Mouse (Mus musculus) CH12.LX (cell line): ENCODE results near the gene Sdccag8. TPM values are rescaled to one million over a fixed set of nuclear protein-coding genes. Genes with fewer than 3 reads are reported as not detected.

Experiments
- DNase-seq: peaks from one replicate; pipeline ENCODE4 v3.0.0-alpha.2; 2013; ENCODE audit errors: extremely low read depth
- H3K27ac ChIP-seq: 2 replicates; pipeline ENCODE4 v1.5.1; 2012; ENCODE audit warnings: low read depth, mild to moderate bottlenecking, control low read depth, moderate library complexity; ENCODE audit not compliant: insufficient read depth
- H3K27me3 ChIP-seq: replicated peaks from 2 replicates; pipeline ENCODE3; 2012; ENCODE audit warnings: inconsistent platforms
- H3K36me3 ChIP-seq, 2 experiments: replicated peaks in 1 of 2; 2 replicates each; pipeline versions ENCODE3 to v1.6.1; 2012; ENCODE audit warnings: inconsistent platforms in 1 of 2, low read length in 1 of 2, mild to moderate bottlenecking in 1 of 2, mixed read lengths in 1 of 2, moderate library complexity in 1 of 2; ENCODE audit not compliant: control insufficient read depth in 1 of 2, insufficient read depth in 1 of 2
- H3K4me1 ChIP-seq, 2 experiments: 2 replicates each; pipeline ENCODE4 v1.6.1; 2012; ENCODE audit warnings: inconsistent platforms in 1 of 2, moderate library complexity in 1 of 2; ENCODE audit not compliant: insufficient read depth in 2 of 2, control insufficient read depth in 1 of 2
- H3K4me2 ChIP-seq: 2 replicates; pipeline ENCODE4 v1.6.1; 2012; ENCODE audit warnings: low read depth, mild to moderate bottlenecking, control low read depth; ENCODE audit not compliant: poor library complexity, insufficient read depth, severe bottlenecking
- H3K4me3 ChIP-seq, 3 experiments: fragments of 150-350 bp in 1 of 3; sonication (generic) in 1 of 3; replicated peaks in 1 of 3; 2 replicates each; pipeline versions ENCODE3 to v1.5.1; 2011 to 2012; ENCODE audit warnings: low read depth in 2 of 3, low read length in 2 of 3, mild to moderate bottlenecking in 2 of 3, moderate library complexity in 2 of 3, control low read depth in 1 of 3, improper control_type of control experiment in 1 of 3, inconsistent platforms in 1 of 3, mixed read lengths in 1 of 3; ENCODE audit not compliant: poor library complexity in 1 of 3
- H3K79me2 ChIP-seq: replicated peaks from 2 replicates; pipeline ENCODE4 v1.6.1; 2012; ENCODE audit warnings: mild to moderate bottlenecking, moderate library complexity; ENCODE audit not compliant: control insufficient read depth, poor library complexity, insufficient read depth, severe bottlenecking; ENCODE audit errors: extremely low read depth
- H3K9ac ChIP-seq: 2 replicates; pipeline ENCODE4 v1.6.1; 2012; ENCODE audit warnings: low read depth, mild to moderate bottlenecking, control low read depth, moderate library complexity; ENCODE audit not compliant: insufficient read depth
- H3K9me3 ChIP-seq: replicated peaks from 2 replicates; pipeline ENCODE3; 2012; ENCODE audit warnings: low read length, inconsistent platforms, mixed read lengths
- CHD1 ChIP-seq: IDR thresholded peaks from 2 replicates; pipeline ENCODE4 v1.6.1; 2012; ENCODE audit warnings: low read depth, low read length, improper control_type of control experiment, inconsistent platforms
- CHD2 ChIP-seq: IDR thresholded peaks from 2 replicates; pipeline ENCODE4 v1.6.1; 2011; ENCODE audit warnings: low read length, improper control_type of control experiment
- CTCF ChIP-seq, 2 experiments: IDR thresholded peaks in 1 of 2; conservative IDR thresholded peaks in 1 of 2; 2 replicates each; pipeline ENCODE4 v1.5.1; 2011 to 2012; ENCODE audit warnings: low read depth in 2 of 2, low read length in 2 of 2, improper control_type of control experiment in 1 of 2, inconsistent platforms in 1 of 2, mild to moderate bottlenecking in 1 of 2, moderate library complexity in 1 of 2
- E2F4 ChIP-seq: IDR thresholded peaks from 2 replicates; pipeline ENCODE4 v1.6.1; 2011; ENCODE audit warnings: low read depth, low read length, improper control_type of control experiment; ENCODE audit not compliant: insufficient replicate concordance
- IRF4 ChIP-seq: IDR thresholded peaks from 2 replicates; pipeline ENCODE4 v1.6.1; 2014; ENCODE audit warnings: low read depth, mild to moderate bottlenecking, inconsistent platforms, low read length, improper control_type of control experiment
- JUN ChIP-seq: IDR thresholded peaks from 2 replicates; pipeline ENCODE4 v1.6.1; 2011; ENCODE audit warnings: low read depth, mild to moderate bottlenecking, low read length, improper control_type of control experiment, moderate library complexity; ENCODE audit not compliant: insufficient read depth
- MAX ChIP-seq: IDR thresholded peaks from 2 replicates; pipeline ENCODE4 v1.6.1; 2011; ENCODE audit warnings: low read length, improper control_type of control experiment
- MAZ ChIP-seq: IDR thresholded peaks from 2 replicates; pipeline ENCODE4 v1.6.1; 2012; ENCODE audit warnings: low read depth, mild to moderate bottlenecking, inconsistent platforms, low read length, improper control_type of control experiment, moderate library complexity
- MEF2A ChIP-seq: IDR thresholded peaks from 2 replicates; pipeline ENCODE4 v1.6.1; 2014; ENCODE audit warnings: low read depth, mild to moderate bottlenecking, inconsistent platforms, low read length, improper control_type of control experiment, borderline replicate concordance
- MXI1 ChIP-seq: IDR thresholded peaks from 2 replicates; pipeline ENCODE4 v1.6.1; 2011; ENCODE audit warnings: mild to moderate bottlenecking, low read depth, low read length, improper control_type of control experiment
- NELFE ChIP-seq: IDR thresholded peaks from 2 replicates; pipeline ENCODE4 v1.6.1; 2011; ENCODE audit warnings: low read depth, low read length, improper control_type of control experiment
- NRF1 ChIP-seq: IDR thresholded peaks from 2 replicates; pipeline ENCODE4 v1.6.1; 2014; ENCODE audit warnings: low read depth, mild to moderate bottlenecking, inconsistent platforms, low read length, improper control_type of control experiment, moderate library complexity
- POLR2A ChIP-seq: IDR thresholded peaks from 2 replicates; pipeline ENCODE4 v1.6.1; 2011; ENCODE audit warnings: low read depth, mild to moderate bottlenecking, improper control_type of control experiment, low read length
- POLR2AphosphoS2 ChIP-seq: IDR thresholded peaks from 2 replicates; pipeline ENCODE4 v1.6.1; 2011; ENCODE audit warnings: low read depth, low read length, improper control_type of control experiment
- RCOR1 ChIP-seq: conservative IDR thresholded peaks from 2 replicates; pipeline ENCODE4 v1.6.1; 2012; ENCODE audit warnings: low read depth, mild to moderate bottlenecking, inconsistent platforms, low read length, improper control_type of control experiment
- SIN3A ChIP-seq: IDR thresholded peaks from 2 replicates; pipeline ENCODE4 v1.6.1; 2012; ENCODE audit warnings: low read length, improper control_type of control experiment, inconsistent platforms
- SMC3 ChIP-seq: IDR thresholded peaks from 2 replicates; pipeline ENCODE4 v1.6.1; 2011; ENCODE audit warnings: low read depth, low read length, improper control_type of control experiment
- UBTF ChIP-seq: IDR thresholded peaks from 2 replicates; pipeline ENCODE4 v1.6.1; 2012; ENCODE audit warnings: low read depth, mild to moderate bottlenecking, inconsistent platforms, low read length, improper control_type of control experiment, moderate library complexity
- USF1 ChIP-seq: IDR thresholded peaks from 2 replicates; pipeline ENCODE4 v1.6.1; 2014; ENCODE audit warnings: low read depth, mild to moderate bottlenecking, inconsistent platforms, low read length, improper control_type of control experiment
- USF2 ChIP-seq: conservative IDR thresholded peaks from 2 replicates; pipeline ENCODE4 v1.6.1; 2011; ENCODE audit warnings: low read depth, low read length, improper control_type of control experiment
- ZKSCAN1 ChIP-seq: IDR thresholded peaks from 2 replicates; pipeline ENCODE4 v1.6.1; 2012; ENCODE audit warnings: low read depth, inconsistent platforms, low read length, improper control_type of control experiment, borderline replicate concordance
- ZNF384 ChIP-seq: IDR thresholded peaks from 2 replicates; pipeline ENCODE4 v1.6.1; 2012; ENCODE audit warnings: low read depth, low read length, improper control_type of control experiment, inconsistent platforms
- dilution Hi-C: fragments of 300-500 bp; cut with MboI; formaldehyde crosslinking; loops from 2 replicates; pipeline ENCODE4 v1.14.3; 2020; ENCODE audit warnings: low sequenced_read_pairs; ENCODE audit not compliant: extremely low pct_unique_long_range_greater_than_20kb, extremely low pct_ligation_motif_present
- in situ Hi-C: fragments of 300-500 bp; cut with MboI; formaldehyde crosslinking; loops from 3 replicates; pipeline ENCODE4 v1.14.3; 2019; ENCODE audit warnings: low sequenced_read_pairs, low pct_ligation_motif_present, low pct_unique_long_range_greater_than_20kb, mixed read lengths
- polyA plus RNA-seq: library from polyadenylated mRNA; unstranded; fragments of >175 nt; gene quantifications from 2 replicates; pipeline ENCODE4 v1.2.1, GENCODE M21; 2012; ENCODE audit warnings: low read depth; ENCODE audit not compliant: insufficient read length
- total RNA-seq, 2 experiments: library from RNA; depleted of rRNA; stranded (reverse); fragments of 300-350 nt in 1 of 2; fragments of >200 nt in 1 of 2; gene quantifications; 2 replicates each; pipeline ENCODE4 v1.2.3; 2012 to 2014

Gene Sdccag8
- total and polyA plus RNA-seq, 3 experiments = 10.7 to 18.7 (median 10.9) TPM

- no peak overlapping the region for H3K4me2 ChIP-seq
- H3K36me3 ChIP-seq = peaks cover 15 to 22% of the 10 kb centered on the region in 2 experiments
- H3K4me1 ChIP-seq = no peaks in the 10 kb centered on the region
- no peak overlapping the region for H3K27ac ChIP-seq
- in situ Hi-C loops = no loop called here
- H3K9ac ChIP-seq = no peak overlapping the region
- TF ChIP-seq UBTF = no peak
- TF ChIP-seq E2F4 = no peak
- no peak for TF ChIP-seq MEF2A
- no peak for TF ChIP-seq POLR2A
- no peak for TF ChIP-seq NELFE
- TF ChIP-seq SMC3 = no peak
- TF ChIP-seq MXI1 = no peak
- TF ChIP-seq, all 38 proteins: peak for 0
- no peak for DNase-seq
- H3K27me3 ChIP-seq = no peaks in the 10 kb centered on the region
- no peak overlapping the region for H3K4me3 ChIP-seq
- H3K79me2 ChIP-seq = no peaks in the 10 kb centered on the region
- no peaks in the 10 kb centered on the region for H3K9me3 ChIP-seq
- dilution Hi-C loops = no loop called here
Observed at GRCm38 (mm10) chr1:176919486-176919885, 105.0 kb downstream of the Sdccag8 start.

GRCm38 (mm10) chr1:176922842-176923241 lies 108.4 kb downstream of the Sdccag8 start:
- in situ Hi-C loops = no loop called here
- DNase-seq = no peak

GRCm38 (mm10) chr1:176926009-176926408 lies 111.5 kb downstream of the Sdccag8 start:
- Histone ChIP-seq H3K36me3 (peaks cover 15 to 38% of the 10 kb centered on the region in 2 experiments), H3K4me2 (no peak overlapping the region), H3K9ac (no peak overlapping the region), H3K4me1 (no peaks in the 10 kb centered on the region), H3K27me3 (no peaks in the 10 kb centered on the region), H3K79me2 (no peaks in the 10 kb centered on the region), H3K4me3 (no peak overlapping the region), H3K27ac (no peak overlapping the region), H3K9me3 (no peaks in the 10 kb centered on the region)
- in situ Hi-C loops = no loop called here
- DNase-seq = no peak
- TF ChIP-seq RCOR1 (no peak), POLR2AphosphoS2 (no peak)
- dilution Hi-C loops = no loop called here

More at GRCm38 (mm10) chr1:176922842-176923241, 108.4 kb downstream of the Sdccag8 start:
- dilution Hi-C loops = no loop called here
- H3K36me3 ChIP-seq = peaks cover 19 to 37% of the 10 kb centered on the region in 2 experiments
- TF ChIP-seq USF2 (no peak), NRF1 (no peak), CHD2 (no peak), CHD1 (no peak), MAX (no peak), MEF2A (no peak), IRF4 (no peak), E2F4 (no peak), POLR2AphosphoS2 (no peak), ZKSCAN1 (no peak), JUN (no peak), CTCF (conservative IDR thresholded peaks at IDR 0.05 in 1 of 2, IDR thresholded peaks at IDR 0.05 in 1 of 2; ENCODE audit: low read depth in 2 of 2, low read length in 2 of 2) (no peak), POLR2A (no peak), SIN3A (no peak), USF1 (no peak), ZNF384 (no peak), MAZ (no peak)
- TF ChIP-seq, all 38 proteins: peak for 0
- Histone ChIP-seq H3K4me2 (no peak overlapping the region), H3K4me3 (no peak overlapping the region), H3K27ac (no peak overlapping the region), H3K9me3 (no peaks in the 10 kb centered on the region), H3K9ac (no peak overlapping the region), H3K79me2 (no peaks in the 10 kb centered on the region), H3K4me1 (no peaks in the 10 kb centered on the region), H3K27me3 (no peaks in the 10 kb centered on the region)
